8 mouse cellular contexts compared by ENCODE assay signal in the genomic region with DNA sequence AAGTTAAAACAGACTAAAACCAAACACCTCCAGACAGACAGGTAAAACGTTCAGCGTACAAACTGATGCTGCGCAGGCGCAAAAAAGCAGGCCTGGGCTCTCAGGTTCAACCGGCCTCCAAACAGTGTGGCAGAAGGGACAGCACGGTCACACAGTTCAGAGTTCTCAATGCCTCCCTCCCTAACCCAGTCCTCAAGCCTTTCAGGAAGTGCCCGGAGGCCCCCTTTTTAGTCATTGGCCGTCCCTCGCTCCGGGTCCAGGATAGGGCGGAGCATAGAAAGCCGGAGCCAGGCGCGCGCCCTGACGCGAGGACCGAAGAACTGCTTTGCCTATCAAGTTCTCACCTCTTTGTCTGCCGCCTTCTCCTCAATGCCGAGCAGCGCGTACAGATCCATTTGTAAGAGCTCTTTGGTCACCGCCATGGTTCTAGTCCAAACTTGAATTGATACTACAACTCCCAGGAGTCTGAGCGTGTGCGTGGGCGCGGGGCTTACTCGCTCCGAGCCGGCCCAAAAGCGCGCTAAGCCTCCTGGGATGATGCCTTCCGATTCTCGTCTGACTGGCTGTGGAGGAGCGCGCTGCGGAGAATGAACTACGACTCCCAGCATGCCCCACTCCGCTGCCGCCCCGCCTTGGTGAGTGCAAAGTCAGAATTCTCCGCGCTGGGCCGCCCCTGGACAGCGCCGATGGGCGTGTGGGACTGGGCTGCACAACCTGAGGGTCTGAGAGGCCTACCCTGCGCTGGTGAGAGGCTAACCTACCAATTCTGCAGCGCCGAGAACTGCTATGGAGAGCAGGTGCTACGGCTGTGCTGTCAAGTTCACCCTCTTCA. TPM values are rescaled to one million over a fixed set of nuclear protein-coding genes. Genes with fewer than 3 reads are reported as not detected.
DNase-seq lines count a peak whose midpoint lies in the region; ATAC-seq and TF ChIP-seq lines count a peak whose summit lies in the region.

A gene (plus strand): TSS at position 274 of the 832 bp plus-strand sequence.
A gene (minus strand): TSS at position 452 of the 832 bp plus-strand sequence.

- H3K27me3 ChIP-seq in embryonic facial prominence, embryonic 15.5 days, result no peaks in the 10 kb centered on the region
- H3K27me3 ChIP-seq in limb, embryonic 14.5 days (ENCODE audit: control insufficient read depth, insufficient read depth, low read length), result no peaks in the 10 kb centered on the region
- H3K27me3 ChIP-seq in midbrain, postnatal 0 days (ENCODE audit: insufficient read depth, low read length), result no peaks in the 10 kb centered on the region

- under 1% methylated on average over 51 of the region's 51 CpGs for whole genome bisulfite sequencing in bone marrow, adult 2 months
- WGBS in embryonic facial prominence, embryonic 15.5 days, result under 1% methylated on average over 51 of the region's 51 CpGs
- under 1% methylated on average over 45 of the region's 51 CpGs for WGBS in limb, embryonic 14.5 days
- under 1% methylated on average over 51 of the region's 51 CpGs for WGBS in midbrain, postnatal 0 days

- peaks cover 34% of the 10 kb centered on the region for H3K36me3 ChIP-seq in embryonic facial prominence, embryonic 15.5 days
- peaks cover 32% of the 10 kb centered on the region for H3K36me3 ChIP-seq in limb, embryonic 14.5 days (ENCODE audit: control insufficient read depth, insufficient read depth, low read length)
- peaks cover 18% of the 10 kb centered on the region; the same call in 1 of the 2 replicates for H3K36me3 ChIP-seq in midbrain, postnatal 0 days (ENCODE audit: insufficient read depth, low read length)

- peak; percentile 97 for DNase-seq in 416B (ENCODE audit: low read depth)
- peak; percentile 96 for DNase-seq in heart, adult 8-10 months (ENCODE audit: low spot score)
- peak; percentile 97 for DNase-seq in kidney, adult 9 months
- peak; percentile 98 for DNase-seq in limb, embryonic 14.5 days (ENCODE audit: low spot score)
- peak; percentile 98 for DNase-seq in midbrain, postnatal 0 days (ENCODE audit: low spot score)
- DNase-seq in spleen, postnatal 14 days (ENCODE audit: low spot score in 2 of 2), result peak; percentile 86 to 90

- ATAC-seq in embryonic facial prominence, embryonic 15.5 days (ENCODE audit: insufficient number of reproducible peaks, low FRiP score, low TSS enrichment, low read depth), result peak; percentile 97
- ATAC-seq in limb, embryonic 14.5 days (ENCODE audit: low FRiP score, low read depth), result peak; percentile 98
- ATAC-seq in midbrain, postnatal 0 days (ENCODE audit: low FRiP score), result peak; percentile 96

- TF ChIP-seq POLR2A in bone marrow, adult 2 months (IDR thresholded peaks at IDR 0.05; ENCODE audit: borderline replicate concordance, control insufficient read depth, low read depth, low read length), result peak; percentile 56
- peak; percentile 52; the same call in 1 of the 2 replicates for TF ChIP-seq POLR2A in limb, embryonic 14.5 days (IDR thresholded peaks at IDR 0.05; ENCODE audit: borderline replicate concordance, extremely low read depth, insufficient read depth, insufficient read length)

- H3K9me3 ChIP-seq in embryonic facial prominence, embryonic 15.5 days (replicated peaks), result no peaks in the 10 kb centered on the region
- no peaks in the 10 kb centered on the region for H3K9me3 ChIP-seq in limb, embryonic 14.5 days (ENCODE audit: control insufficient read depth, low read length)
- no peaks in the 10 kb centered on the region for H3K9me3 ChIP-seq in midbrain, postnatal 0 days (ENCODE audit: low read length)

- TF ChIP-seq CTCF in bone marrow, adult 2 months (IDR thresholded peaks at IDR 0.05; ENCODE audit: control insufficient read depth, insufficient read depth, low read length), result peak; percentile 4; the same call in 1 of the 2 replicates
- no peak for TF ChIP-seq CTCF in midbrain, postnatal 0 days (IDR thresholded peaks at IDR 0.05)

- peak within 1 kb of the TSS; percentile 49 for H3K4me2 ChIP-seq in embryonic facial prominence, embryonic 15.5 days (replicated peaks)
- H3K4me2 ChIP-seq in limb, embryonic 14.5 days (replicated peaks; ENCODE audit: low read depth, low read length, severe bottlenecking), result peak within 1 kb of the TSS; percentile 60
- H3K4me2 ChIP-seq in midbrain, postnatal 0 days (ENCODE audit: low read depth, low read length, poor library complexity, severe bottlenecking), result peak within 1 kb of the TSS; percentile 60

- H3K4me1 ChIP-seq in bone marrow, adult 2 months (ENCODE audit: control insufficient read depth, insufficient read depth, low read length), result peaks cover 1% of the 10 kb centered on the region; the same call in 1 of the 2 replicates
- peaks cover 15% of the 10 kb centered on the region; the same call in 1 of the 2 replicates for H3K4me1 ChIP-seq in embryonic facial prominence, embryonic 15.5 days
- H3K4me1 ChIP-seq in limb, embryonic 14.5 days (ENCODE audit: control insufficient read depth, insufficient read depth, low read length), result peaks cover 4% of the 10 kb centered on the region; the same call in 1 of the 2 replicates
- H3K4me1 ChIP-seq in midbrain, postnatal 0 days (ENCODE audit: insufficient read depth, low read length), result peaks cover 3% of the 10 kb centered on the region; the same call in 1 of the 2 replicates

- H3K4me3 ChIP-seq in bone marrow, adult 2 months (replicated peaks; ENCODE audit: control insufficient read depth, low read depth, low read length), result peak within 1 kb of the TSS; percentile 96
- peak within 1 kb of the TSS; percentile 84 for H3K4me3 ChIP-seq in embryonic facial prominence, embryonic 15.5 days (replicated peaks)
- H3K4me3 ChIP-seq in limb, embryonic 14.5 days (replicated peaks; ENCODE audit: low read length), result peak within 1 kb of the TSS; percentile 74
- H3K4me3 ChIP-seq in midbrain, postnatal 0 days (ENCODE audit: low read depth, low read length), result peak within 1 kb of the TSS; percentile 50

- peak within 1 kb of the TSS; percentile 80 for H3K27ac ChIP-seq in bone marrow, adult 2 months (ENCODE audit: control insufficient read depth, insufficient read depth, low read depth, low read length, poor library complexity)
- H3K27ac ChIP-seq in embryonic facial prominence, embryonic 15.5 days (replicated peaks), result peak within 1 kb of the TSS; percentile 92
- peak within 1 kb of the TSS; percentile 88 for H3K27ac ChIP-seq in limb, embryonic 14.5 days (replicated peaks; ENCODE audit: low read depth, low read length)
- H3K27ac ChIP-seq in midbrain, postnatal 0 days (ENCODE audit: low read depth, low read length), result peak within 1 kb of the TSS; percentile 72

- H3K9ac ChIP-seq in embryonic facial prominence, embryonic 15.5 days, result peak within 1 kb of the TSS; percentile 76
- H3K9ac ChIP-seq in limb, embryonic 14.5 days (ENCODE audit: low read depth, low read length, severe bottlenecking), result peak within 1 kb of the TSS; percentile 74
- H3K9ac ChIP-seq in midbrain, postnatal 0 days (replicated peaks; ENCODE audit: low read length, poor library complexity, severe bottlenecking), result peak within 1 kb of the TSS; percentile 74

RNA-seq across cellular contexts. Expression of the first gene that starts in this region (rescaled TPM):
- polyA plus RNA-seq in bone marrow, adult 2 months (2011; ENCODE audit: insufficient read depth, insufficient read length, low replicate concordance, missing spikeins), result 21.0 and 42.2 TPM in 2 replicates
- polyA plus RNA-seq in embryonic facial prominence, embryonic 15.5 days (2015; fragmentation: Nextera tagmentation; extraction: Ambion mirVana), result 54.1 and 61.4 TPM in 2 replicates
- 10 to 100 TPM in 2 of 4 experiments, 1 to 10 TPM in 2; 7.8 to 14.3 (median 10.0) TPM for total RNA-seq in heart, adult 8-10 months (2022)
- 88.0 and 97.9 TPM in 2 replicates for polyA plus RNA-seq in limb, embryonic 14.5 days (2012; rRNA removed)
- polyA plus RNA-seq in limb, embryonic 14.5 days (2014; fragmentation: Nextera tagmentation; extraction: Ambion mirVana), result 46.3 and 52.1 TPM in 2 replicates
- 30.5 and 44.0 TPM in 2 replicates for total RNA-seq in midbrain, postnatal 0 days (2014; rRNA removed)
- 52.0 and 57.3 TPM in 2 replicates for polyA plus RNA-seq in midbrain, postnatal 0 days (2015; fragmentation: Nextera tagmentation; extraction: Ambion mirVana)

RNA-seq across cellular contexts. Expression of the second gene that starts in this region (rescaled TPM):
- 10.0 and 12.5 TPM in 2 replicates for polyA plus RNA-seq in bone marrow, adult 2 months (2011; ENCODE audit: insufficient read depth, insufficient read length, low replicate concordance, missing spikeins)
- polyA plus RNA-seq in embryonic facial prominence, embryonic 15.5 days (2015; fragmentation: Nextera tagmentation; extraction: Ambion mirVana), result 19.0 and 21.7 TPM in 2 replicates
- total RNA-seq in heart, adult 8-10 months (2022), result 10 to 100 TPM in 1 of 4 experiments, 1 to 10 TPM in 3; 7.6 to 11.2 (median 9.0) TPM
- polyA plus RNA-seq in limb, embryonic 14.5 days (2012; rRNA removed), result 18.1 and 33.1 TPM in 2 replicates
- polyA plus RNA-seq in limb, embryonic 14.5 days (2014; fragmentation: Nextera tagmentation; extraction: Ambion mirVana), result 18.0 and 20.5 TPM in 2 replicates
- total RNA-seq in midbrain, postnatal 0 days (2014; rRNA removed), result 22.1 and 24.5 TPM in 2 replicates
- 24.5 and 25.9 TPM in 2 replicates for polyA plus RNA-seq in midbrain, postnatal 0 days (2015; fragmentation: Nextera tagmentation; extraction: Ambion mirVana)

Comparison
In these comparisons a context has a peak if more than half of its experiments do, and no peak if none do; other contexts are left out.
1. Peak in every context shown above with its lines: DNase-seq, ATAC-seq, H3K4me3 ChIP-seq and H3K27ac ChIP-seq.